Mouse (Mus musculus) embryonic facial prominence, embryonic 10.5 days (tissue): ENCODE results near the gene Lgals8. TPM values are rescaled to one million over a fixed set of nuclear protein-coding genes. Genes with fewer than 3 reads are reported as not detected.

Experiments used
- DNase-seq: peaks from one replicate; pipeline ENCODE4 v3.0.0-alpha.2; 2017; ENCODE audit warnings: low spot score
- H3K27ac ChIP-seq: fragments of 300-500 bp; sonication (generic); replicated peaks from 2 replicates; pipeline ENCODE4 v1.5.1; 2016; ENCODE audit warnings: mild to moderate bottlenecking
- H3K27me3 ChIP-seq: fragments of 300-500 bp; sonication (generic); replicated peaks from 2 replicates; pipeline ENCODE4 v1.6.1; 2016; ENCODE audit warnings: low read depth, mild to moderate bottlenecking; ENCODE audit not compliant: poor library complexity, severe bottlenecking
- H3K36me3 ChIP-seq: fragments of 300-500 bp; sonication (generic); replicated peaks from 2 replicates; pipeline ENCODE4 v1.6.1; 2016; ENCODE audit warnings: mild to moderate bottlenecking, moderate library complexity
- H3K4me1 ChIP-seq: fragments of 300-500 bp; sonication (generic); 2 replicates; pipeline ENCODE4 v1.6.1; 2016
- H3K4me3 ChIP-seq: fragments of 300-500 bp; sonication (generic); 2 replicates; pipeline ENCODE4 v1.5.1; 2016; ENCODE audit warnings: mild to moderate bottlenecking, moderate library complexity
- H3K9me3 ChIP-seq: fragments of 300-500 bp; sonication (generic); 2 replicates; pipeline ENCODE4 v1.6.1; 2016; ENCODE audit warnings: mild to moderate bottlenecking
- WGBS: fragments of 180-500 bp; shearing (Covaris S2); methylation state at CpG from one replicate; pipeline ENCODE4 v1.1.7; 2016; 5-methylcytosine and 5-hydroxymethylcytosine counted together
- polyA plus RNA-seq: library from polyadenylated mRNA; unstranded; fragments of >200 nt; fragmentation: Nextera tagmentation; extraction: Ambion mirVana; gene quantifications from 2 replicates; pipeline ENCODE4 v1.2.1, GENCODE M21; 2016

Lgals8 gene
- polyA plus RNA-seq, 1 experiment from 2014 or later: 9.0 TPM

DNA sequence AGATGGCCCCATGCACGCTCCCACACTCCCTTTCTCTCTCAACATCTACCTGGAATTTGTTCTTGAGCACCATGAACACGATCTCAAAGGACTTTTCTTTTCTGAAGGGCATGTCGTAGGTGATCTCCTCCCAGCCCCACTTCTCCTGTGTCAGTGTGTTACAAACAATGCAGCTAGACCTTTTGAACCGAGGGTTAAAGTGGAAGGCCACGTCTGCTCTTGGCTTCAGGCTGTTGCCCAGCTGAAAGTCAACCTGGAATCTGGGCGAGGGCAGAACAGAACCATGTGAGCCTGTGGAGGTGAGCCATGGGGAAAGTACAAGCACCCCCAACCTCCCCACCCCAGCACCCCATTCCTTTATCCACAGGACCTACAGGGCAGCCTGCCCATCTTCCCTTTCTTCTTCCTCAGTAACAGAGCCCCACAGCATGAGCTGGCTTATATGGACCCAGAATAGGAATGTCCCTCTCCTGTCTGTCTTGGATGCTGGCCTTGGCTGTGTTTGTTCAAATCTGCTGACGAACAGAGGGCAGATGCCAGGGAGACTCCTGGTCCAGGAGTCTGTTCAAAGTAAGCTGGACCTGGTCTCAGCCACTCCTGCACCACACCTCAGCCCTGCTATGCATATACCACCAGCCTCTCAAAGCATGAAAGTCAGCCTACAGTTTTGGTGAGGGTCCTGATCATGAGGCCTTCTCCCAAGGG is 9.9 kb downstream of the Lgals8 start:
- H3K9me3 ChIP-seq: no peaks in the 10 kb centered on the region
- H3K4me3 ChIP-seq: no peak overlapping the region
- no peaks in the 10 kb centered on the region for H3K27me3 ChIP-seq
- DNase-seq: no peak
- no peaks in the 10 kb centered on the region for H3K36me3 ChIP-seq
- WGBS: 79% methylated on average over 7 of the region's 7 CpGs
- H3K4me1 ChIP-seq: no peaks in the 10 kb centered on the region
- H3K27ac ChIP-seq: no peak overlapping the region

DNA sequence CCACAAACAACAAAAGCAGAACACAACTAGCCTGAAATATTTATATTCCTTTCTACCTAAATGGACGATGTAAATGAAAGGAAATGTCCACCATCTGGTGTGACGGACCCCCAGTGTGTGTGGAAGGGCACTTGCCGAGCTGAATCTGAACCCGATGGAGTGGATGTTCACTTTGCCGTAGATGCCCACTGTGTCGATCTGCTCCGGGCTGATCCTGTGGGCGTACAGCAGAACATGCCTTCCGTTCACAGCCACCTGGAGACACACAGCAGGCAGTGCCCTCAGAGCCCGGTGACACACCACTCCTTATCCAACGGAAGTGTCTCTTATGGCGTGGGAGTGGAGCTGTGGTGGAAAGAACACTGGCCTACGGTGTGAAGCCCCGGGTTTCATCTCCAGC is 11.6 kb downstream of the Lgals8 start:
- H3K27ac ChIP-seq: no peak overlapping the region
- 92% methylated on average over 14 of the region's 14 CpGs for WGBS
- H3K36me3 ChIP-seq: no peaks in the 10 kb centered on the region
- no peak overlapping the region for H3K4me3 ChIP-seq
- H3K9me3 ChIP-seq: no peaks in the 10 kb centered on the region
- DNase-seq: no peak
- H3K27me3 ChIP-seq: no peaks in the 10 kb centered on the region
- no peaks in the 10 kb centered on the region for H3K4me1 ChIP-seq

DNA sequence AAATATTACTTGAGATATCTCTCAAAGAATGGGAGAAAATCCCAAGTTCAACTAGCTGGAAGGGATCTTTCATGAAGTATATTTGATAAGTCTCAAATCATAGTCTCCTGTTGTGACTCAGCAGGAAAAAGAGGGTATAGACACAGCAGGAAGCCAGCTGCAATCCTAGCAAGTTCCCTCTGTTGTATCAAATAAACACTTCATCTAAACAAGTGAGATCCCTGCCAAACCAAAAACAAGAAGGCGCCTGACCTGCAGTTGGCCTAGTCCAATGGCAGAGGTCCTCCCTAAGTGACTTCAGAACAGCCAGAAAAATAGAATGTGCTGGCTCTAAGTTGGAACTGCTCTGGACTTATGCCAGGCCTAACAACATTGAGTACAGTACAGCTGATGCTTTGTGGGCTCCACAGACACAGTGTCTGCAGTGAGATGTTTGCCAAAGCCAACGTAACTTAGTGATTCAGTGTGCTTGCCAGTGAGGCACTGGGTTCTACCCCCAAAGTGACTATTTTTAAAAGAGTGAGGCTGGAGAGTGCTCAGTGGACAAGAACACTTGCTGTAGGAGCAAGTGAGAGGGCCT is 22.6 kb downstream of the Lgals8 start:
- H3K36me3 ChIP-seq: peaks cover 45% of the 10 kb centered on the region
- no peaks in the 10 kb centered on the region for H3K9me3 ChIP-seq
- no peaks in the 10 kb centered on the region for H3K4me1 ChIP-seq
- WGBS: 88% methylated on average over 2 of the region's 2 CpGs
- H3K4me3 ChIP-seq: no peak overlapping the region
- no peaks in the 10 kb centered on the region for H3K27me3 ChIP-seq
- no peak for DNase-seq
- no peak overlapping the region for H3K27ac ChIP-seq

DNA sequence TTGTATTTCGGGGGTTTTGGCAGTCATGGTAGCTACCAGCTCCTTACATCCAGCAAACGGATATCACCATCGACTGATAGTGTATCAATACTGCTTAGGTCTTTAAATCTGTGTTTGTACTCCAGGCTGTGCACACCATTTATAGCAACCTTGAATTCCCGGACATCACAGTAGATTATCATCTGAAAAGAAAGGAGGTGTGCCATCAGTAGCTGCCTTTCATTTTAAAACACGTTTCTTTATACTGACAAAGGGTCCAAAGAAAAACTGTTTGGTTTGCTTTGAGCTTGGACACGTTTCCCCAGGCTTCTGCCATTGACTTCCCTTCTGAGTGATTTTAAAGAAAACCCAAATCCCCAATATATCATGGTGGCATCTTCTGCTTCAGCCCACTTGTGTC is 23.9 kb downstream of the Lgals8 start:
- peaks cover 57% of the 10 kb centered on the region for H3K36me3 ChIP-seq

DNA sequence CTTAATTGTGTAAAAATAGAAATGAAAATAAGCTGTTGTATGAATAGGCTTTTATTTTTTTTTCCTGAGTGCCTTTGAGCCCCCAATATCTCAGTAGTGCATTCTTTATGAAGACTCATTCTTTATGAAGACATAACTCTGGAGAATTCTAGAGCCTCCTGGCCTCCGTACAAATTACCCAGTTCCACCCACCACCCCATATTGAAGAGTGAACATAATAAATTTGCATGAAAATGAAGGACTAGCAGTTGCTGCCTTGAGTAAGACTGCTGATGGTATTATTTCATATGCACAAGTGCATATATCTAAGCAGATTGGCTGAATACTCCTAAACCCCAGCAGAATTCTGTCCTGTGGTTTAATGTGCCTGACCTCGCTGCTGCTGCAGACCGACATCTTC is 25.2 kb downstream of the Lgals8 start:
- WGBS: 94% methylated on average over 3 of the region's 3 CpGs
- no peak for DNase-seq
- H3K36me3 ChIP-seq: peaks cover 69% of the 10 kb centered on the region
- H3K27me3 ChIP-seq: no peaks in the 10 kb centered on the region
- no peak overlapping the region for H3K4me3 ChIP-seq
- no peaks in the 10 kb centered on the region for H3K4me1 ChIP-seq
- no peak overlapping the region for H3K27ac ChIP-seq
- H3K9me3 ChIP-seq: no peaks in the 10 kb centered on the region

More for the DNA sequence above, 23.9 kb downstream of the Lgals8 start:
- no peaks in the 10 kb centered on the region for H3K4me1 ChIP-seq
- no peaks in the 10 kb centered on the region for H3K27me3 ChIP-seq
- no peak overlapping the region for H3K27ac ChIP-seq
- H3K4me3 ChIP-seq: no peak overlapping the region
- DNase-seq: no peak
- no peaks in the 10 kb centered on the region for H3K9me3 ChIP-seq
- WGBS: 88% methylated on average over 6 of the region's 6 CpGs

DNA sequence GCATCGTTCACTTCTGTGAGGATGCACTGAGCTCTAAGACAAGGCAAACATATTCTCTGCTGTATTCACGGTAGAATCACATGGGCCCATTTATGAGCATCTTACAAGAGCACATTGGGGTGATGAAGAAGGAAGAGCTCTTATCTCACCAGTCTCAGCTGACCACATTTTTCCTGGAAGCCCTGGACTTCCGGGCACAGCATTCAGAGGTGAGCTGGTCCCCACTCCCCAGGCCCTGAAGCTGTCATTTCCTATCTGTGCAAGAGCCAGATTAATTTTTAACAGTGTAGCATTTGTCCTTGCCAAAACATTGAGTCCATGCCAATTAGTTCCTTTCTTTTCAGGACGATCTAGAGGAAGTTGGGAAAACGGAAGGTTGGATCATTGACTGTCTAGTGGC is 30.9 kb downstream of the Lgals8 start:
- no peak overlapping the region for H3K4me3 ChIP-seq
- H3K4me1 ChIP-seq: no peaks in the 10 kb centered on the region
- H3K27me3 ChIP-seq: no peaks in the 10 kb centered on the region
- H3K9me3 ChIP-seq: no peaks in the 10 kb centered on the region
- DNase-seq: no peak
- WGBS: 92% methylated on average over 5 of the region's 5 CpGs
- peaks cover 98% of the 10 kb centered on the region for H3K36me3 ChIP-seq
- H3K27ac ChIP-seq: no peak overlapping the region

DNA sequence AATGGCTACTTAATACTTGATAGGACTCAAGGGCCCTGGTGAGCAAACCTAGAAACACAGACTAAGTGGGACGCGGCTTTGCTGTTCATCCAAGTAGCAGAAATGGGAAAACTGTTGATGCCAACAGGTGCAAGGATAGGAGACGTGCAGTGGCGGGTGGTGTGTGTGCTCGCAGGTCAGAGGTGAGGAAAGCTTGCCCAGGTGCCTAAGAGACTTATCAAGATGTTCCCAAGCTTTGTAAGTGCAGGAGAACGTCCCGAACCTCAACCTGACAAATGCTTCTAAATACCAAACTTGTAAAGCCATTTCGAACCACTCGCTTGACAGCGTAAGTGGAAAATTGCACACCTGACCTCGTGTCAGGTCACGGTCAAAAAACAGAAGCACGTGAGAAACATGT is 36.2 kb downstream of the Lgals8 start:
- Histone ChIP-seq H3K4me3 (no peak overlapping the region), H3K36me3 (peaks cover 99% of the 10 kb centered on the region), H3K9me3 (no peaks in the 10 kb centered on the region), H3K27me3 (no peaks in the 10 kb centered on the region), H3K4me1 (no peaks in the 10 kb centered on the region), H3K27ac (no peak overlapping the region)
- no peak for DNase-seq
- WGBS: 96% methylated on average over 13 of the region's 13 CpGs

DNA sequence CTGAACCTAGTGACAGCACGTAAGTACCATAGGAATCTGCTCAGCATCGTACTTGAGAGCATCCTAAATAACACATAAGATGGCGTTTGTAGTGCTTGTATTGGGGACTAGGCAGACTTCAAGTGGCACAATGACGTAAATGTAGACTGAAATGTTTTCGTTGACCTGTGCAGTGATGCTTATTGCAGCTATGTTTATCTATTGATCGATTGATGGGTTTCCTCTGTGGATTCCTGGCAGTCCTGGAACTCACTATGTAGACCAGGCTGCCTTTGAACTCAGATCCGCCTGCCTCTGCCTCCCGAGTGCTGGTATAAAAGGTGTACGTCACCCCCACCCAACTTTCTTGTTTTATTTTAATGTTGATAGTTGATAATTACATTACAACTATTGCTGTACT is 44.1 kb downstream of the Lgals8 start:
- no peak overlapping the region for H3K4me3 ChIP-seq
- no peak overlapping the region for H3K27ac ChIP-seq
- no peaks in the 10 kb centered on the region for H3K27me3 ChIP-seq
- WGBS: 93% methylated on average over 9 of the region's 9 CpGs
- no peak for DNase-seq
- H3K36me3 ChIP-seq: peaks cover 99% of the 10 kb centered on the region
- no peaks in the 10 kb centered on the region for H3K4me1 ChIP-seq
- H3K9me3 ChIP-seq: no peaks in the 10 kb centered on the region

DNA sequence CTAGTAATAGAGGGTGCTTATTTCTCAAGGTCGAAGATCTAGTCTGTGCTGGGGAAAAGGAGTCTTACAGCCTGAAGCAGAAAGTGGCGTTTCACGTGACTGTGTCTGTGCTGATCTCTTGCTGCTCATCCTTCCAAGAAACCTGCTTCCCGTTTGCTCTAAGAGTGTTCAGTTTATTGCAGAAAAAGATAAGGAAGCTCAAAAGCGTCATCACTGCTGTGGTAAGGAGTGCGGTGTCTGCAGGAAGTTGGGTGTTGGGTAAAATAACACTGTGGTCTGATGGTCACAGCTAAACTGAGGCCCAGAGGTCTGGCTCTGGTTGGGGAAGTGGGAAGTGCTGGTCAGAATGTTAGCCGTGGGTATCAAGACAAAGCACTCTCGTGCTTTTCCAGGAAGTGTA is 52.7 kb downstream of the Lgals8 start:
- Histone ChIP-seq H3K9me3 (no peaks in the 10 kb centered on the region), H3K4me1 (no peaks in the 10 kb centered on the region), H3K4me3 (no peak overlapping the region), H3K36me3 (peaks cover 89% of the 10 kb centered on the region), H3K27me3 (no peaks in the 10 kb centered on the region), H3K27ac (no peak overlapping the region)
- WGBS: 87% methylated on average over 8 of the region's 8 CpGs
- DNase-seq: no peak

DNA sequence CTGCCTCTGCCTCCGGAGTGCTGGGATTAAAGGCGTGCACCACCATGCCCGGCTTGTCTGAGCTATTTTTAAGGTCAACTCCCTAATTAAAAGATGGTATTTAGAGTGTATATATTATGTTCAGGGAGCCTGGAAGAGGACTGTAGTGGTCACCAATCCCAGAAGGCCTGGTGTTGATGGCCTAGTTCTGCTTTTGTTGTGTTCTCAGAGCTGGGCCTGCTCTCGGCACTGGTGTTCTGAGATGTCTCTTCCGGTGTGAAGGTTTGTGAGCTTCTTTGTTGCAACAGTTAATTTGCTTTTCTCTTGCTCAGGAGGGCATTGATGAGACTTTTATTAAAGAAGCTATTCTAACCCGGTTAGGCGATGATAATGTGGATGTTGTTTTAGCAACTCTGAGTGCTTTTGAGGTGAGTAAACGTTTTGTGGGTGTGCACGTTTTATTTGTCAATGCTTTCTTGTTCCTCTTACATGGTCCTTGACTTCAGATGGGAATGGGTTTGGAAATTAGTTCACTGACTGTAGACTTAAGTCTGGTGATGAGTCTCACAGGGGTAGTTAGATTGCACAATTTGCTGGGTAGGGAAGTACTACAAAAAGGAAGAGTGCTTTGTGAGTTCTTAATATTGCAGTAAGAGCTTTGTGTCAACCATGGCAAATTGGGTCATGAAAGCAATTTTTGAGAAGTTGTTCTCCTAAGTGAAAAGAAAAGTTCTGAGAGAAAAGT is 56.2 kb downstream of the Lgals8 start:
- WGBS: 93% methylated on average over 9 of the region's 9 CpGs
- DNase-seq: no peak
- peaks cover 86% of the 10 kb centered on the region for H3K36me3 ChIP-seq

DNA sequence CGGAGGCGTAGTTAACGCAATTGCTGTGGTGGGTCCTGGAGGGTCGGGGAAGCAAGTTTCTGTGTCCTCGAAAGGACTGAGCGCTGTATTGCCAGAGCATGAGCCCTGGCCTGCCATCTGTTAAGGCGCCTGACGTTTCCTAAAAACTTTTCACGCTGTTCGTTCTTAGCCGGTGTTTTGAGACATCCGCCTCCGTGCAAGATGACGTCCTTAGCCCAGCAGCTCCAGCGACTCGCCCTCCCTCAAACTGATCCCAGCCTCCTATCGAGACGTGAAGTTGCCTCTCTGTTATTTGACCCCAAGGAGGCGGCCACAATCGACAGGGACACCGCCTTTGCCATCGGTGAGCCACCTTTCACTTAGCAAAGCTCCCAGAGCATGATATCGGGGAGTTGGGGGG is 69.2 kb downstream of the Lgals8 start:
- peaks cover 9% of the 10 kb centered on the region for H3K4me1 ChIP-seq
- WGBS: under 1% methylated on average over 23 of the region's 23 CpGs
- DNase-seq: no peak
- peak overlapping the region; percentile 91 for H3K4me3 ChIP-seq
- H3K9me3 ChIP-seq: no peaks in the 10 kb centered on the region
- peaks cover 33% of the 10 kb centered on the region for H3K36me3 ChIP-seq
- H3K27ac ChIP-seq: peak overlapping the region; percentile 62
- peaks cover 10% of the 10 kb centered on the region for H3K27me3 ChIP-seq

More for the DNA sequence above, 56.2 kb downstream of the Lgals8 start:
- no peak overlapping the region for H3K27ac ChIP-seq
- H3K4me3 ChIP-seq: no peak overlapping the region
- no peaks in the 10 kb centered on the region for H3K4me1 ChIP-seq
- no peaks in the 10 kb centered on the region for H3K9me3 ChIP-seq
- no peaks in the 10 kb centered on the region for H3K27me3 ChIP-seq

DNA sequence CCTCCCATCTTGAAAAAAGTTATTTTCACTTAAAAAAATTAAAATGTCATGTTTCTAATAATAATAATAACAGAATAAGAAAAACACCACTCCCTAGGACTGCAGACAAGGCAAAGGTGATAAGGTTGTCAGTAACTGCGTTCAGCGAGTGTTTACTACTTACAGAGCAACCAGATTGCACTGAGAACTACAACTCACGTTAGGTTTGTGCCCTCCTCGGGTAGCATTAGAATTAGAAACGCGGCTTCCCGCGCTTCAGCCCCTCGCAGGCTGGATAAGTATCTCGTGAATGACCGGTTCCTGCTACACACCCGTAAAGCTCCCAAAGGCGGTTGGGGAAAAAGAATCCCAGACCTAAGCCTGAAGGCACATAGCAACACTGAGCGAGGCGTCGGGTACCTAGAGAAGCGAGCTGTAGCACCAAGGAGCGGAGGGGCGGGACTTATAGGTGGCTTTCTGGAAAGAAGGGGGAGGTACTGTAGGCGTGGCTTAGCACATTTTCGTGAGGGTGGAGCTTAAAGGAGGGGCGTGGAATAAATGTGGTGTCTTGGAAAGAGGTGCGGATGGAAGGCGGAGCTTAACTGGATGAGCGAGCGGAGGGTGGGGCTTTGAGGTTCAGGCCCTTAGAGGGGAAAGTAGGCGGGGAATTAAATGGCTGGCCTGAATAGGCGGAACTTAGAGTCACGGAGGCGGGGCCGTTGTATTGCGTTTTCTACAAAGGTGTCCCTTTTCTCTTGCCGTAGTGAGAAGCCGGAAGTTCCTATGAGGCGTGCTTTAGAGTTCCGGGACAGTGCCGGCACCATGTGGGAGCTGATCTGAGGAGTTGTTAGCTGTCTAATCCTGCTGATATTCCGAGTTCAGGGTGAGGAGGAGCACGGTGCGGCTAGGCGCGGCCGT is 69.9 kb downstream of the Lgals8 start, which contains the start of gene Heatr1:
Gene Heatr1, plus strand, starts transcription at position 419 of the 897 bp plus-strand sequence.
- Histone ChIP-seq H3K27ac (peak within 1 kb of the TSS; percentile 62), H3K9me3 (no peaks in the 10 kb centered on the region), H3K27me3 (peaks cover 10% of the 10 kb centered on the region), H3K36me3 (peaks cover 26% of the 10 kb centered on the region), H3K4me1 (peaks cover 9% of the 10 kb centered on the region), H3K4me3 (peak within 1 kb of the TSS; percentile 91)
- DNase-seq: peak; percentile 95
- under 1% methylated on average over 43 of the region's 43 CpGs for WGBS
